Mouse (Mus musculus) gastrocnemius, postnatal 25 days (tissue): ENCODE measurements around the gene Cdk5r1. TPM values are rescaled to one million over a fixed set of nuclear protein-coding genes. Genes with fewer than 3 reads are reported as not detected.
"Not testable (repeated sequence)": the region's sequence is repeated elsewhere in the genome, so short reads cannot be mapped to it uniquely, and the experiment has no call there.

Experiments used
- DNase-seq: peaks from one replicate; pipeline ENCODE4 v3.0.0; 2022
- long read RNA-seq, 2 experiments: library from polyadenylated mRNA; stranded (forward); transcript quantifications; one replicate each; pipeline ENCODE4 v2.0.0; 2021
- total RNA-seq, 2 experiments: library from RNA; stranded (reverse); gene quantifications; 1 replicate in 1 of 2; 2 replicates in 1 of 2; pipeline ENCODE4 v1.2.3; 2021

The Cdk5r1 gene
- total RNA-seq: under 1 TPM; 0.36 to 0.75 TPM
- long read RNA-seq, experiment 1: 0 reads
- long read RNA-seq, experiment 2: 0 reads

DNA sequence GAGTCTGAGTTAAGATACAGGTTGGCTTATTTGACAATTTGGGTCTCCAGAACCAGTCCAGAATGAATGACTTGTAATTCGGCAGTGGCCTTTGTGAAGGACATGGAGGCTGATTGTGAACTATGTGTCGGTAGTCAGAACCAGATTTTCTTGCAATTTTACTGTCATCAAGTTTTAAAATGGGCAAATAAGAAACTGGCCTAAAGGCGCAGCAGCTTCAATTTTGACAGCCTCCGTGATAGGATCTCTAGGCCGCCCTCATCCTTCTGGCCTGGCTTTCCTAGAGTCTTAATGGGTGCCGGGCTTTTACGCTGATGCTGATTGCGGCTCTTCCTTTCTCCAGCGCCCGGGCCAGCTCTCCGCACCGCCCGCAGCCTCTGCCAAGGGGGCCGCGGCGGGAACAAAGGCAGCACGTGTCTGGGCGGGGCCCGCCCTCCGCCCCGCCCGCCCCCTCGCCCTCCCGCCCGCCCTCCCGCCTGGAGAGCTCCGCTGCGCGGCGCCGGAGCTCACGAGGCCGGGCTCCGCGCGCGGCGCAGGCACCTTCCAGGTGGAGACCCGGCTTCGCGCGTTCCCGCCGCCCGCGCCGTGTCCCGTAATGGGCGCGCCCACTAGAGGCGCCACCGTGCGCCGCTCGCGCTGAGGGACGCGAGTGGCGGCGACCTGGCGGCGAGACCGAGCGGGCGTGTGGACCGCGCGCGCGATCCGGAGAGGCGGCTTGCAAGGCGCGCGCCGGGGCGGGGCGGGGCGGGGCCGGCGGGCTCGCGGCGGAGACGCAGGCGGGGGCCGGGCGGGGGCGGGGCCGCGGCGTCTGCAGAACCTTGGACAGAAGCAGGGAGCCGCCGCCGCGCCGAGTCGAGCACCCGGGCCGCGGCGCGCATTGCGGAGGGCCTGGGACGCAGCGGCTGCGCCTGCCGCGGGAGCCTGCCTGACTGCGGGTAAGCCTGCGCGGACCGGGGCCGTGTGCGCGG, at the start of gene Cdk5r1:
Gene Cdk5r1, plus strand, starts transcription at position 802 of the 968 bp plus-strand sequence.
- peak; percentile 87 for DNase-seq

DNA sequence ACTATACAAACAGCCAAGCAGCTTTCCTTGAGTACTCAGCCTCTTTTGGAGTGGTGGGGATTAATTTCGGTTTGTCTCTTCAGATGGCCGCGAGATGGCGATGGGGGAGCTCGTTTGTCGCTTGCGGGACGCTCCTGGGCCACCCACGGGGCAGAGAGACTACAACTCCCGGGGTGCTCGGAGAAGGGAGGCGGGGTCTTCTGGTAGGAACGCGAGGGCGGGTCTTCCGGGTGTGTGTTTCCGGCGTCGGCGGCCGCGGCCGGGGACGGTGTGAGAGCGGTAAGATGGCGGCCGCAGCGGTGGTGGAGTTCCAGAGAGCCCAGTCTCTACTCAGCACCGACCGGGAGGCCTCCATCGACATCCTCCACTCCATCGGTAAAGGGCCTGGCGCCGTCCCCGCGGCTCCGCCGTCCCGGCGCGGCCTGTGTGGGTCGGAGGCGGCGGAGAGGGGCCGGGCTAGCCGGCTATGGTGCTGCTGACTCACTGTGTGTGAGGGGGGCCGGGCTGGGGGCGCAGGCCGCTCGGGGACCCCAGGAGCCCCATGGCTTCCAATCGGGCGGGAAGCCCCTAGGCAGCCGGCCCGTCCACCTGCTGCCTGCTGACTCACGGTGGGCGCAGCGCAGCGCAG, 48.3 kb upstream of the Cdk5r1 start, which contains the start of gene Psmd11:
Gene Psmd11, plus strand, starts transcription at position 235 of the 628 bp plus-strand sequence.
- peak; percentile 95 for DNase-seq

DNA sequence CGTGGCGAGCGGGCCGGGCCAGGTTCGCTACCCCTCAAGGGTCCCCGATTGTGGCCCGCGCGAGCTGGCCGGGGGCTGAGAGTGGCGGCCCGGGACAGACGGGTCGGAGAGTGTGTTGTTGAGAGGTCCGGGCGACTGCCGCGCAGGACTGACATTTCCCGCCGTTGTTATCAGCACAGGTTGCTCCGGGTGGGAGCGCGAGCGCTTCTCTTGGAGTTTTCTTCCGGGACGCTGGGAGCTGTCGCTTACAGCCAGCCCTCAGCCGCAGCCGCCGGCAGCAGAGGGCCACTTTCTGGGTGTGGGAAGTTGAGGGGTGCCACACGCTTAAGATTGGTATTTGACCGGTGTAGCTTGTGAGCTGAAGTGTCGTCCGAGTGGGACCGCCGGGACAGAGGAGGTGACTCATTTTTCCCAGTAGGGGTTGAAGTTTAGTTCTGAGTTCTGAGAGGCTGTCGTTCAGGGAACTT, 47.8 kb upstream of the Cdk5r1 start:
- no peak for DNase-seq

DNA sequence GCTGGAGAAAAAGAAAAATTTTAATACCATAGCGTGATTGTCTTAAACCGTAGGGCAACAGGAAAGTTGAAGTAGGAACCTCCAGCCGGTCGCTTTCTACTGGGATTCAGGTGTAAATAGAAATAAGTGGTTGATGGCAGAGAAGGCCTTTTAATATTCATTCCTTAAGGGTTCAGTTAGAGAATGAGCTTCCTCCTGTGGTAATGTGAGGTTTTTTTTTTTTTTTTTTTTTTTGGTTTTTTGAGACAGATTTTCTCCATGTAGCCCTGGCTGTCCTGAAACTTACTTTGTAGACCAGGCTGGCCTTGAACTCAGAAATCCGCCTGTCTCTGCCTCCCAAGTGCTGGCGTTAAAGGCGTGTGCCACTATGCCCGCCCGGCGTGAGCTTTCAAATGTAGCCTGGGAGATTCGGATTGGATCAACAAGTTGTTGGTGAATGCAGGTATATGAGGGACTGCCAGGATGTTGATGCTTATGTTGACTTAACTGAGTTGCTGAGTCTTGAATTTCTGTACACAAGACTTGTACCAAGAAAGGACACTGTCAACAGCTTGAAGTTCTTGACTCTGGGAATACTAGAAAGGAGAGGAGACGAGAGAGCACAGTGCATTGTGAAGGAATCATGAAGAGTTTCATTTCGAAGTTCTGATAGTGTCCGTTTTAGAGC, 47.2 kb upstream of the Cdk5r1 start:
- no peak for DNase-seq

DNA sequence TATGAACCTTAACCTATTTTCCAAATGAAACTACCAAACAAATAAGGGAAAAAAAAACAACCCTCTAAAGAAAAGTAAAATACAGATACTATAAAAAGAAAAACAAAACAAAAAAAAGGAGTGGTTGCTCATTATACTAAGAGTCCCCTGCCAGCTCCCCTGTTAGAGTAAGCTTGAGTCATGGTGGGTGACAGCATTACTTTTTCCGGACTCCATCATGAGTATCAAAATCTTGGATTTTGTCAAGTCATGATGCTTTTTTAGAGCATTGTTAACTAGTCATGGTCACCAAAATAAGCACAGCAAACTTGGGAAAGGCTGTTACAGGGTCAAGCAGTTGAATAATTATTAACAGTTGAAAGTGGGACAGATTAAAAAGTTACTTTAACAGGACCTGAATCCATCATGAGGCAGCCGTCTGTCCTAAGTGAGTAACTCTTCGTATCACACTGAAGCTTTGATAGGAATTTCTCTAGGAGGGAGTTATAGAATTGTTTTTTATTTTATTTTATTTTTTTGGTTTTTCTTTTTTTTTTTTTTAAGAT, 46.4 kb upstream of the Cdk5r1 start:
- no peak for DNase-seq

DNA sequence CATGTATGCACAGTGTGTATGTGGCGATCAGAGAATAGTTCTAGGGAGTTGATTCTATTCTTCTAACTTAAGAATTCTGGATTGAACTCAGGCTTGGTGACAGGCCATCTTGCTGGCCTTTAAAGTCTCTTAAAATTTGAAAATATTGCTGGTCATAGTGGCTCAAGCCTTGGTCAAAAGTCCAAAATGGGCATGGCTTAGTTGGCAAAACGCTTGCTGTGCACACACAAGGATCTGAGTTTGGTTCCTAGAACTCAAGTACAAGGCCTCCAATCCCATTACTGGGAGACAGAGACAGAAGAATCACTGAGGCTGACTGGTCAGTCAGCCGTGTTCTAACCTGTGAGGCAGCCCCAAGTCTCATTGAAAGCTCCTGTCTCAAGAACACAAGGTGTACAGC, 29.9 kb upstream of the Cdk5r1 start:
- DNase-seq: no peak

DNA sequence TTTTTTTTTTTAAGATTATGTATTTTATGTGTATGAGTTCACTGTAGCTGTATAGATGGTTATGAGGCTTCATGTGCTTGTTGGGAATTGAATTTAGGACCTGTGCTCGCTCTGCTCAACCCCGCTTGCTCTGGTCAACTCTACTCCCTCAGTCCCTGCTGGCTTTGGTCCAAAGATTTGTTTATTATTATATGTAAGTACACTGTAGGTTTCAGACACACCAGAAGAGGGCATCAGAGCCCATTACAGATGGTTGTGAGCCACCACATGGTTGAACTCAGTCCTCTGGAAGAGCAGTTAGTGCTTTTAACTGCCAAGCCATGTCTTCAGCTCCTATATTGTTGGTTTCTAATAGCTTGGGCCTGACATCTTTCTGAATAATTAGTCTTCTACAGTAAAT, 27.0 kb upstream of the Cdk5r1 start:
- DNase-seq: no peak

DNA sequence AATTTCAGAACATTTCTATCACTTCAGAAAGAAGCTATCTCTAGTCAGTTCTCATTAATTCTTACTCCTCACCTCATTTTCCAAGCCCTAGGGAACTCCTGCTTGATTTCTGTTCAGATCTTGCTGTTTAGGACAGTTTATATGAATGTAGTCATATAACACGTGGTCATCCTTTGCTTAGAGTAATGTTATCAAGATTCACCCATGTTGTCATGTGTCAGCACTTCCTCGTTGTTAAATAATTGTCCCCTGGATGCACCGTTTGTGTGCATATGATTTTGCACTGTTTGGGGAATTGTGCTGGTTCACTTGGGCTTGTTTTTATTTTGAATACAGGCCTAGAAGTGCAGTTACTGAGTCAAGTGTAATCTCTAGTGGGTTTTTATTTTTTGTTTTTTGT, 24.6 kb upstream of the Cdk5r1 start:
- DNase-seq: no peak

DNA sequence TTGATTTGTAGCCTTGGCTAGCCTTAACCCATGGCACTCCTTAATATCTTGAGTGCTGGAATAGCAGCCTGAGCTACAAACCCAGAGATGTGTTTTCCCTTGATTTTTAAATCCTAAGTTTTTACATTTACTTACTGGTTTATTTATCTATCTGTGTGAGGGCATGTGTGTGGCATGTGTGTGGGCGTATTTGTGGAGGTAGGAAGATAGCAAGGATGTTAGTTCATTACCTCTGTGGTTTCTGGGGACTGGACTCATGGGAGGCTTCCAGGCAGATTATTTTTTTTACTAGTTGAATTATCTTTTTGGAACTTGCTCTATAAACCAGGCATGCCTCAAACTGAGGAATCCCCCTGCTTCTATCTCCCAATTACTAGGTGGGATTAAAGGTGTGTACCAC, 23.6 kb upstream of the Cdk5r1 start:
- no peak for DNase-seq

DNA sequence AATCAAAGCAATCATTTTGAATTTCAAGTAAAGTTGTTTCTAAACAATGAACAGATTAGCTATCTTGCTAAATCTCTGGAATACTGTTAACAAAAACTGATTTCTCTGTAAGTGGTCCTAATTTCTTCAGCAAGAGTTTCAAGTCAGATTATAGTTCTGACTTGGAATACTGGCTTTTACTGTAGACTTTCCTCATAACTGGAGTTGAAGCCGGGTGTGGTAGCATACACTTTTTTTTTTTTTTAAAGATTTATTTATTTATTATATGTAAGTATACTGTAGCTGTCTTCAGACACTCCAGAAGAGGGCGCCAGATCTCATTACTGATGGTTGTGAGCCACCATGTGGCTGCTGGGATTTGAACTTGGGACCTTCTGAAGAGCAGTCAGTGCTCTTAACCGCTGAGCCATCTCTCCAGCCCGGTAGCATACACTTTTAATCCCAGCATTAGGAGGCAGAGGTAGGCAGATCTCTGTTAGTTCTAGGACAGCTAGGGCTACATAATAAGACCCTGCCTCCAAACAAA, 13.2 kb upstream of the Cdk5r1 start:
- DNase-seq: not testable (repeated sequence)

DNA sequence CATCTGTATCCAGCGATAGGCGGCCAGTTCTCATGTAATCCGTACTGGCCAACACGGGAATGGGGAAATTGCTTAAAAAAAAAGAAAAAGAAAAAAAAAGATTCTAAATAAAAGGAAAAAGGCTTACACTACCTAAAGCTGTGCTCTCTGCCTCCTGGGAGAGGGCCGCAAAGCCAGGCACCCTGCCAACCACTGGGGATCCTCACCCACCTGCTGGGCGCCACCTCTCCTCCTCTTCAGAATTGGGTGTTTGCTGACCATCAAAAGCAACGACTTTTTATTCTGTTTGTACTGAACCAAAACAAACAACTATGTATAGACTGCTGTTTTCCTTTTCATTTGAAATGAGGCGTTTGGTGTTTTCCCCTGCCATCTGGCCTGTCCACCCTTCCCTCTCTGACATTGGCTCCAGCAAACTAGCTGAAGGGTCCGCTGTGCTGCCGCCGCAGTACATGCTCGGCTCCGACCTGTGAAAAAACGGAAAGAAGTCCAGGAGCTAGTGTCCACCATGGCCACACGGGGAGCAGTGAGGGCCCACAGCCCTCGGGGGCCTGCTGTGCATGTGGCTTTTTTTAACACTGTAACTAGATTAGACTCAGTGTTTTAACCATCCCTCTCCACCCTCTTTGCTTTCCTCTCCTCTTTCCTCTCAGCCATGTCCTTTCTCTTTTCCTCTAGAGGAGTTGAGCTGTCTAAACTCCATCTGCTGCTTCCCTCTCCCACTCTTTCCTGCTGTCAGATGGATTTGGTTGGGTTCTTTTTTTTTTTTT, 4.8 kb upstream of the Cdk5r1 start:
- no peak for DNase-seq

DNA sequence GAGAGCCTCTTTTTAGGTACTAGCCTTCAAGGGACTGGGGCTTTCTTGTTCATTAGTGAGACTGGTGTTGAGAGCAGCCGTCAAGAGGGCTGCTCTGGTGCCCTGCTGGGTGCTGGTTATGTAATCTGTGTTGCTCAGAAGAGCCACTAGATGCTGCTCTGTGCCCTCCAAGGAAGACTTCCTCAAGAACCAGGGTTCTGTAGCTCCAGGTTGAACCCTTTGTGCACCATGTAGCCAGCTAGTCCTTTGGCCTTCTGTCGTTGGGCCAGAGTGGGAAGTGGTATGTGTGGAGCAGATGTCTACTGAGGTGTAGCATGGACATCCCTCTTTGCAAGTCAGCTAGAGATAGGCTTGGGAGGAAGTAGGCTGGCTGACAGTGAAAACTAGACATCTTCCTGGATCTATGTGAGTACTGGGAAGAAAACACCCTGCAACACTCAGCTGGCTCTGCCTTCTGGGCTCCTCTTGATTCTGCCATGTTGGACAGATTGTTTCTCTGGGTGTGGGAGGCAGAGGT, 2.6 kb upstream of the Cdk5r1 start:
- DNase-seq: no peak

DNA sequence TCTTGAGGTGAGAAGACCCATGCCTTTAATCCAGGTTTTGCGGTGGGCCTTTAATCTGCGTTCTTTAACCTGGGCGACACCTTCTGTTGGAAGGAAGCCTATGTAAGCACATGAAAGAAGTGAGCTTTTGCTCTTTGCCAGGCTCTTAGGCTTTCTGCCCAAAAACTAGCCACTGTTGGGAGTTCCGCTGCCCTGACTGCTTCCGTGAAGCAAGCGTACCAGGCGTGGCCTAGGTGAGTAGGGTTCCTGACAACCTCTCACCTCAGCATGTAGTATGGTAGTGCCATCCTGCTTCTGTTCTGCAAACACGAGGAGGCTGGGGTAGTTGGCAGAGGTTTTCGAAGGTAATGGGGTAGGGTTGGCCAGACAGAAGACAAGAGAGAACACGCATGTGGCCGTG, 2.0 kb upstream of the Cdk5r1 start:
- no peak for DNase-seq

DNA sequence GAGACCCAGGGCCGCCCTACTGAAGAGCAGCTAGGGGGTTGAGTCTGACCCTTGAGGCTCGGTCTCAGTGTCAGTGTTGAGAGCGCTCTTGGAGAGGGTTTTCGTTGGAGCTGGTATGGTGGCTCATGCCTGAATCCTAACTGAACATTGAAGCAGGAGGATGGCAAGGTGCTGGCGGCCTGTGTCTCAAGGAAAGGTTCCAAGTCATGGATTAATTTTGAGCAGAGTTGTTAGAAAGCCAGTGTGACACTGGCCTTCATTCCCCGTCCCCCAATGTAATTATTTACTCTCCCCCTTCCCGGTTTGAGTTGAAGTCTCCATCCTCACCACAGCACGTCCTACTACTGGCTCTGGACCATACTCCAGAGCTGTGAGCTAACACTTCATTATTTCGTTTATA, 1.3 kb upstream of the Cdk5r1 start:
- DNase-seq: no peak

DNA sequence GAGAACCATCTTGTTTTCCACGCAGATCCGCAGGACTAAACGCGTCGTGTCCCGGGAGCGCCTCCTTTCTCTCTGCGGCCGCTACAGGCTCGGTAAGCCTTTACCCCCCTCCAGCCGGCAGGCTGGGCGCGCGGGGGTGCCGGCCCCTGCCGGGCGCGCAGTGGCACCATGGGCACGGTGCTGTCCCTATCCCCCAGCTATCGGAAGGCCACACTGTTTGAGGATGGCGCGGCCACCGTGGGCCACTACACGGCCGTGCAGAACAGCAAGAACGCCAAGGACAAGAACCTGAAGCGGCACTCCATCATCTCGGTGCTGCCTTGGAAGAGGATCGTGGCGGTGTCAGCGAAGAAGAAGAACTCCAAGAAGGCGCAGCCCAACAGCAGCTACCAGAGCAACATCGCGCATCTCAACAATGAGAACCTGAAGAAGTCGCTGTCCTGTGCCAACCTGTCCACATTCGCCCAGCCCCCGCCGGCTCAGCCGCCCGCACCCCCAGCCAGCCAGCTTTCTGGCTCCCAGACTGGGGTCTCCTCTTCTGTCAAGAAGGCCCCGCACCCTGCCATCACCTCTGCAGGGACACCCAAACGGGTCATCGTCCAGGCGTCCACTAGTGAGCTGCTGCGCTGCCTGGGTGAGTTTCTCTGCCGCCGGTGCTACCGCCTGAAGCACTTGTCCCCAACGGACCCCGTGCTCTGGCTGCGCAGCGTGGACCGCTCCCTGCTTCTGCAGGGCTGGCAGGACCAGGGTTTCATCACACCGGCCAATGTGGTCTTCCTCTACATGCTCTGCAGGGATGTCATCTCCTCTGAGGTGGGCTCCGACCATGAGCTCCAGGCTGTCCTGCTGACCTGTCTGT, 747 bp downstream of the Cdk5r1 start:
- DNase-seq: peak; percentile 36

DNA sequence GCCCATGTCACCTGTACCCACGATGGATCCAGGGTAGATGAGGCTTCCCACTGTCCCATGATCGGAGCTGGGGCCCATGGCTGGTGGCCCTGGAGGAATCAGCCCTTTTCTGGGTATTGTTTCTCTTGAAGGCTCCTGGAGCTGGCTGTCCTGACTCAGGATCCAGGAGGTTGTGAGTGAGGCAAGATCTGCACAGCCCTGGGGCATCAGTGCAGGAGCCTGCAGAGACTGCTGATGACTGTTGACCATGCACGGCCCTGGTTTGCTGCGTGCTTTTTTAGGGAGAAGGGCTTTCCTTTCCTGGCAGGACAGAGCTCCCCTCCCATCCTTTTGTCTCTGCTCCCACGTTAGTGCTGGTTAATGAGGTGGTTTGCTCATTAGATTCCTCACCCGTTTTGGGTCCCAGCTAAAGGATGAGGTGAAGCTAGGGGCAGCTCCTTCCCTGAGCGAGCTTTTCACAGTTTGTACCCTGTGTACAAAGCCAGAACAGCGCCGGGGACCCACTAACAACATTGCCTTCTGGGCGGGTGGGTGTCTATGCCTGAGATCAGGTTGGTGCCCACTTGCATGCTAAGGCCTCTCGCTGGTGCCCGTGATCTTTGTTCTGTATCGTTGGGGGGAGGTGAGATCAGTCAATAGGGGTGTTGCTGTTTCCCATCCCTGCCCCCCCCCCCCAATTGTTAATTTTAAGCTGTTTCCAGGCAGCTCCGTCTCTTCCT, 2.0 kb downstream of the Cdk5r1 start:
- no peak for DNase-seq

DNA sequence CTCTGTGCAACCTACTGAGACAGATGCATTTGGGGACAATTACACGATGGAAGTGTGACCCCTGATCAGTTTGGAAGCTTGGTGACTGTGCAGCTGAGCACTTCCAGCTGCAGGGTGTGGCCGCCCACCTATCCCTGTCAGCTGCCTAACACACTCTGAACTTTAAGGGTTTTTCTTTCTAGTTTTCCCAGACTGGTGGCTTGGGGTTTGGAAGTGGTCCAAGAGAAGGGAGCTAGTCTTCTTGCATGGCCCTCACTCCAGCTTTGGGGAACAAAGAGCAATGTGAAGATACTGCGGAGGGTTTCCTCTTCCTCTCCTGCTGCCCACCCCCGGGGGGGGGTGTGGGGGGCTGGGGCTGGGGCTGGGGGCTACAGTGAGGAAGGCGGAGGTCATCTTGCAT, 2.6 kb downstream of the Cdk5r1 start:
- no peak for DNase-seq

DNA sequence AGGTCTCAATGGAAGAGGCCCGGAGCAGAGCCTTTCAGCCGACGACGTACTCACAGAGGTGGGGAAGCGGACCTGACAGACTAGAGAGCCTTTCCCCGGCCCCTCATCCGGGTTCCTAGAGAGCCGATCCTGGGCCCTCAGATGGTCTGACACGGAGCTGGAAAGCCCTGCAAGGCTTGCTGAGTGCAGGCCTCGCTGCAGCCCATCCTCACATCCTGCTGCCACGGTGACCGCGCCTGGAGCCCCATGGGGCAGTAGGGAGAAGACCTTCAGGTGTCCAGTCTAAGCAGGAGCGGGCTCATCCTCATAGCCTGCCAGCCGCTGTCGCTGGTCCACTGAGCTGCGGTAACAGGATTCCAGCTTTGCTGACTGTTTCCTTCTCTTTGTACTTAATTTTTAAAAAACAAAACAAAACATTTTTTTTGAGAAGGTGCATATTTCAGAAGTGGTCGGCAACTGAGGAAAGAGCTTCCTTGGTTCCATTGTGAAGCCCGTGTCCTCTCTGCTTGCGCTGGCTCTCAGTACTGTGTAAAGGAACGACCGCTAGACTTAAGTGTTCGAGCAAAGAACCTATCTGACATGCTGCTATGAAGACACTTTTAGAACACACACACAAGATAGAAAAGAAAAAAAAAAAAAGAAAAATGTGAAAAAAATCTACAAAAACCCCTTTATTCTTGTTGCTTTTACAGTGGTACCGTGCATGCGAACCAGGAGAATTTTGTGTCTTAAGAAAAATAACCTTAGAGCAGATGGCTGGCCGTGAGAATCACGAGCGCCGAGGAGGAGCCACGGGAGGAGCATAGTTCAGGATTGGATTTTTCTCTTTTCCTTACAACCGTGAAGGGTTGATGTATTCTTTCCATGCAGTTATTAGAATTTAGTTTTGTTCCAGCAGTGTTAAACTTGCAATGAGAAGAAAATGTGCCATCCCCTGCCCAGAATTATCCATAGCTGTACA, 3.4 kb downstream of the Cdk5r1 start:
- DNase-seq: no peak
